Mouse (Mus musculus) neural tube, embryonic 15.5 days (tissue): ENCODE results near the gene Eif2b4. TPM values are rescaled to one million over a fixed set of nuclear protein-coding genes. Genes with fewer than 3 reads are reported as not detected.
"Not testable (repeated sequence)": the region's sequence is repeated elsewhere in the genome, so short reads cannot be mapped to it uniquely, and the experiment has no call there.

ENCODE experiments used
- ATAC-seq: fragments of 200-750 bp; cut with Nextera tagmentation; 2 replicates; pipeline ENCODE4 v1.8.0; 2017; ENCODE audit warnings: mild to moderate bottlenecking, moderate TSS enrichment, moderate library complexity; ENCODE audit not compliant: low FRiP score
- H3K27ac ChIP-seq: fragments of 300-500 bp; sonication (generic); replicated peaks from 2 replicates; pipeline ENCODE4 v1.5.1; 2015; ENCODE audit warnings: mild to moderate bottlenecking, inconsistent platforms
- H3K27me3 ChIP-seq: fragments of 300-500 bp; sonication (generic); replicated peaks from 2 replicates; pipeline ENCODE4 v1.6.1; 2015; ENCODE audit warnings: inconsistent platforms
- H3K36me3 ChIP-seq: fragments of 300-500 bp; sonication (generic); 2 replicates; pipeline ENCODE4 v1.6.1; 2015; ENCODE audit warnings: inconsistent platforms
- H3K4me1 ChIP-seq: fragments of 300-500 bp; sonication (generic); 2 replicates; pipeline ENCODE4 v1.6.1; 2015; ENCODE audit warnings: inconsistent platforms
- H3K4me2 ChIP-seq: fragments of 300-500 bp; sonication (generic); 2 replicates; pipeline ENCODE4 v1.6.1; 2015; ENCODE audit warnings: inconsistent platforms, mild to moderate bottlenecking, moderate library complexity
- H3K4me3 ChIP-seq: fragments of 300-500 bp; sonication (generic); replicated peaks from 2 replicates; pipeline ENCODE4 v1.5.1; 2015; ENCODE audit warnings: mild to moderate bottlenecking, inconsistent platforms
- H3K9ac ChIP-seq: fragments of 300-500 bp; sonication (generic); replicated peaks from 2 replicates; pipeline ENCODE4 v1.6.1; 2015; ENCODE audit warnings: mild to moderate bottlenecking, inconsistent platforms
- H3K9me3 ChIP-seq: fragments of 300-500 bp; sonication (generic); replicated peaks from 2 replicates; pipeline ENCODE4 v1.6.1; 2016; ENCODE audit warnings: inconsistent platforms
- WGBS: fragments of 180-500 bp; shearing (Covaris S2); methylation state at CpG from one replicate; pipeline ENCODE4 v1.1.7; 2015; ENCODE audit warnings: mixed read lengths; 5-methylcytosine and 5-hydroxymethylcytosine counted together
- polyA plus RNA-seq: library from polyadenylated mRNA; unstranded; fragments of >200 nt; fragmentation: Nextera tagmentation; extraction: Ambion mirVana; gene quantifications from 2 replicates; pipeline ENCODE4 v1.2.1, GENCODE M21; 2015

The Eif2b4 gene
- polyA plus RNA-seq, 1 experiment from 2014 or later, result 86.8 TPM

DNA sequence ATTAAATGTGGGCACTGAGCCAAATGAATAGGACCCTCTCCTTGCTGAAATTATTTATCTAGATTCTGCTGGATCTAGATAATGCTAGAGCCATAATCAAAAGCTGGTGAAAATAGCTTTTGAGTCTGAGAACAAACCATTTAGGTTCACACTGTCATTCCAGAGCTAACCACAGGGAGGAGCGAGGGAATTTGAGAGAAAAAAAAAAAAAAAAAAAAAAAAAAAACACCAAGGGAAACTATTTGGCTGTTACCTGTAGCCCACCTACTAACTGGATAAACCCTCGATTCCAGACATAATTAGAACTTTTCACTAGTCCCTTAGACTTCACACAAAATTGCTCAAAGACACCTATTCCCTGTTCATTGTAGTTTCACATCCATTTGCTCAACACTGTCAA is 25.8 kb upstream of the Eif2b4 start:
- peaks cover 28% of the 10 kb centered on the region for H3K4me1 ChIP-seq
- no peaks in the 10 kb centered on the region for H3K27me3 ChIP-seq
- 0% methylated on average over 2 of the region's 2 CpGs for WGBS
- H3K27ac ChIP-seq, result no peak overlapping the region
- peak overlapping the region; percentile 80 for H3K4me2 ChIP-seq
- ATAC-seq, result no peak
- no peaks in the 10 kb centered on the region for H3K36me3 ChIP-seq
- H3K9ac ChIP-seq, result 0 out of 2 replicates have a peak overlapping the region, but pooled peaks have one; percentile 30
- no peaks in the 10 kb centered on the region for H3K9me3 ChIP-seq
- peak overlapping the region; percentile 99 for H3K4me3 ChIP-seq

DNA sequence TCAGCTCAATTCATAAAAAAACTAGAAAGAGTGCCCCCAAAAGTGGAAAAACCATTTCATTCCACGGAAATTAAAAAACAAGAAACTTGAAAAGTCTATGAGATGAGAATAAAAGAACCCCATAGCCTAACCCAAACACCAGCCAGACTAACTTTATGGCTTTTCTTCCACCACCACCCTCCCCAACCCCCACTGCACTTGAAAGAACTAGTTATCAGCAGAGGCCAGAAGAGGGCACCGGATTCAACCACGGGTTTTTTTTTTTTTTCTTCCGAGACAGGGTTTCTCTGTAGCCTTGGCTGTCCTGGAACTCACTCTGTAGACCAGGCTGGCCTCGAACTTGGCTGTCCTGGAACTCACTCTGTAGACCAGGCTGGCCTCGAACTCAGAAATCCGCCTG is 25.1 kb upstream of the Eif2b4 start:
- ATAC-seq, result no peak
- no peaks in the 10 kb centered on the region for H3K27me3 ChIP-seq
- no peak overlapping the region for H3K4me3 ChIP-seq
- peak overlapping the region; percentile 80 for H3K4me2 ChIP-seq
- peaks cover 28% of the 10 kb centered on the region for H3K4me1 ChIP-seq
- no peaks in the 10 kb centered on the region for H3K36me3 ChIP-seq
- no peak overlapping the region for H3K27ac ChIP-seq
- 61% methylated on average over 7 of the region's 7 CpGs for WGBS
- no peak overlapping the region for H3K9ac ChIP-seq
- H3K9me3 ChIP-seq, result no peaks in the 10 kb centered on the region

DNA sequence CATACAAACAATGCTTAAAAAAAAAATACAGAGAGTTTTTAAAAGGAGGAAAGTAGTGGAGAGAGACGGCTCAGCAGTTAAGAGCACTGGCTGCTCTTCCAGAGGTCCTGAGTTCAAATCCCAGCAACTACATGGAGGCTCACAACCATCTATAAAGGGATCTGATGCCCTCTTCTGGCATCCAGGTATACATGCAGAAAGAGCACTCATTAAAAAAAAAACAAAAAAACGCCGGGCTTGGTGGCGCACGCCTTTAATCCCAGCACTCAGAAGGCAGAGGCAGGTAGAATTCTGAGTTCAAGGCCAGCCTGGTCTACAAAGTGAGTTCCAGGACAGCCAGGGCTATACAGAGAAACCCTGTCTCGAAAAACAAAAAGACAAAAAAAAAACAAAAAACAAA is 23.3 kb upstream of the Eif2b4 start:
- not testable (repeated sequence) for H3K9me3 ChIP-seq, H3K4me2 ChIP-seq, H3K27ac ChIP-seq, H3K36me3 ChIP-seq, H3K4me3 ChIP-seq, ATAC-seq, H3K9ac ChIP-seq, H3K27me3 ChIP-seq
- H3K4me1 ChIP-seq, result peaks cover 21% of the 10 kb centered on the region
- 91% methylated on average over 6 of the region's 6 CpGs for WGBS

DNA sequence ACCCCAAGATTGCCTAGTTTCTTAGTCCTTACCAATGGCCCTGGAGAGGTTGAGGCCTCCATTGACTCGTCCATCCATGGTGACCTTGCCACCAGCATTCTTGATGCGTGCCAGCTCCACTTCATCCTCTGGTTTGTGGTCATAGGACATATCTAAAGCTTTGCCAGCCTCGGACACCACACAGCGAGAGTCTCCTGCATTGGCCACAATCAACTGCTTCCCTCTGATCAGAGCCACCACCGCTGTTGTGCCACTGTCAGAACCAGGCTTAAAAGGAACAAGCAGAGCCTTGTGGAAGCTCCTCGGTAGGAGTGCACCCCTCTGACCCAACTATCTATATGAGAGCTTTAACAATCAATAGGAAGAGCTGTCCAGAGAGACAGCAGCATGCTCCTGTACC is 11.2 kb upstream of the Eif2b4 start:
- Histone ChIP-seq H3K36me3 (peaks cover 60% of the 10 kb centered on the region), H3K27ac (no peak overlapping the region), H3K4me2 (no peak overlapping the region), H3K9me3 (peaks cover 4% of the 10 kb centered on the region), H3K27me3 (no peaks in the 10 kb centered on the region), H3K4me1 (peaks cover 29% of the 10 kb centered on the region), H3K4me3 (no peak overlapping the region), H3K9ac (no peak overlapping the region)
- ATAC-seq, result no peak
- WGBS, result 93% methylated on average over 6 of the region's 6 CpGs

DNA sequence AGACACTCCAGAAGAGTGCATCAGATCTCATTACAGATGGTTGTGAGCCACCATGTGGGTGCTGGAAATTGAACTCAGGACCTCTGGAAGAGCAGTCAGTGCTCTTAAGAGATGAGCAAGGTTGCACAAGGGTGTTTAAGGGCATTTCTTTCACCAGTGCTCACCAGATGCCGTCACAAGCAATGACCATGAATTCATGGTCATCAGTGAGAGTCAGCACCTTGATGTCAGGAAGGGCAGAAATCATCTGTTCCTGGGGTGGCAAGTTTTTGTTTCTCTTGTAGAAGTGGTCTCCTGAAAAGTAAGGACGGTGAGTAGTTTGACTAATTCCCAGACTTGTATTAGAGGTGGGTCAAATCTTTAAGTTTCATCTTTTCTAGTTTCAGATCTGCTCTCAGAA is 10.6 kb upstream of the Eif2b4 start:
- no peaks in the 10 kb centered on the region for H3K27me3 ChIP-seq
- peaks cover 65% of the 10 kb centered on the region for H3K36me3 ChIP-seq
- H3K4me3 ChIP-seq, result no peak overlapping the region
- 93% methylated on average over 2 of the region's 2 CpGs for WGBS
- no peak for ATAC-seq
- no peak overlapping the region for H3K4me2 ChIP-seq
- H3K4me1 ChIP-seq, result peaks cover 29% of the 10 kb centered on the region
- H3K9ac ChIP-seq, result no peak overlapping the region
- H3K9me3 ChIP-seq, result peaks cover 4% of the 10 kb centered on the region
- H3K27ac ChIP-seq, result no peak overlapping the region

DNA sequence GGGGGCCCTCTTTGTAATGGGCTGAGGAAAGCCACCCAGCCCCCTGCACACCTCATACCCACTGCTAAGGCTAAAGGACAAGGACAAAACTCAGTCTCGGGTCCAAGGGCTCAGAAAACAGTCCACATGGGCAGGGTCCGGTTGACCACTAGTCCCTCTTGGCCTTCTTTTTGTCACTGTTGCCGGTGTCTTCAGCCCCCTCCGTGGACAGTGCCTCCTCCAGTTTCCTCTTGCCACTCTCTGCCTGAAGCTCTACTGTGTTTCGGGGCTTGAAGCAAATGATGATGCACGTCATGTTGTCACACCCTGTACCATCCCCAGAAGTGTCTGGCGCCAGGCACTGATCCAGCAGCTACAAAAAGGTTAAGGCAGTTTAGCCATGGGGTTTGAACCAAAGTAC is 9.7 kb upstream of the Eif2b4 start:
- Histone ChIP-seq H3K27me3 (no peaks in the 10 kb centered on the region), H3K27ac (peak overlapping the region; percentile 84), H3K4me1 (peaks cover 29% of the 10 kb centered on the region), H3K4me2 (peak overlapping the region; percentile 71), H3K36me3 (peaks cover 75% of the 10 kb centered on the region), H3K9me3 (peaks cover 4% of the 10 kb centered on the region), H3K9ac (0 out of 2 replicates have a peak overlapping the region, but pooled peaks have one; percentile 51), H3K4me3 (peak overlapping the region; percentile 95)
- ATAC-seq, result no peak
- 89% methylated on average over 7 of the region's 7 CpGs for WGBS

DNA sequence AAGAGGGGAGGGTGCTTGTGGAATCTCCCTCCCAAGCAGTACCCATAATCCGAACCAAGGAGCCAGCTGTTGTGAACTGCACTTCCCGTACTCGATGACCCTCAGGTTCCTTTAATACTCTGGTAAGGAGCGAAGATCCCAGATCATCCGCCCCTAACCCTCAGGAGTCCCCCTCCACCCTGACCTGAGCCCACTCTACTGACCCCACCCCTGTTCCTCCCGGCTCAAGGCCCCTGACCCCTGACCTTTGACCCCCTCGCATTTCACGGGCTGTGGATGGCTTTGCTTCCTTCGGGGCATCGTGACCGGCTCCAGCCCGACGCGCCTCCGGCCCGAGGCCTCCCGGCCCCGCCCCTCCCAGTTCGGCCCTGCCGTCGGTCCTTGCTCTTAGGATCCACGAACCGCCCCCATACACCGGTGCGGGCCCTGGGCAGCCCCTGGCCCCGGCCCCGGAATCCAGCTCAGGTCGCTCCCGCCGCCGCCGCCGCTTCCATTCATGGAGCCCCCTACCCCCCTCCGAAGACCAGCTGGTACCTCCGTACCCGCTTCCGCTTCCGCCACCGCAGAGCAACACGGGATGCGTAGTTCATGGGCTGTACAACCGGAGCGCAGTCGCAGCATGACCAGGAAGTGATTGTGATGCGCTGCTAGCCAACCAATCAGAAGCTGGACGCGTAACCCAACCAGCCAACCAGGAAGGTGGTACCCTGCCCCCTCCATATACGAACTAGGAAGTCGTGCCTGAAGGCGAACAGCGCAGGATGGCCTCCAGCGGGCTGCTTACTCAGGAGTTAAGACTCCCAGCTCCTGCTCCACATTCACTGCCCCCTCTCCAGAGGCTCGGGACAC is 8.7 kb upstream of the Eif2b4 start, which contains the start of gene Zfp513:
Gene Zfp513 (minus strand): TSS at position 562 of the 849 bp plus-strand sequence.
- Histone ChIP-seq H3K27ac (peak within 1 kb of the TSS; percentile 88), H3K9me3 (peaks cover 4% of the 10 kb centered on the region), H3K4me3 (peak within 1 kb of the TSS; percentile 95), H3K36me3 (peaks cover 76% of the 10 kb centered on the region), H3K4me2 (peak within 1 kb of the TSS; percentile 88), H3K27me3 (no peaks in the 10 kb centered on the region), H3K4me1 (peaks cover 29% of the 10 kb centered on the region), H3K9ac (peak within 1 kb of the TSS; percentile 97)
- under 1% methylated on average over 53 of the region's 53 CpGs for WGBS
- peak; percentile 96 for ATAC-seq

DNA sequence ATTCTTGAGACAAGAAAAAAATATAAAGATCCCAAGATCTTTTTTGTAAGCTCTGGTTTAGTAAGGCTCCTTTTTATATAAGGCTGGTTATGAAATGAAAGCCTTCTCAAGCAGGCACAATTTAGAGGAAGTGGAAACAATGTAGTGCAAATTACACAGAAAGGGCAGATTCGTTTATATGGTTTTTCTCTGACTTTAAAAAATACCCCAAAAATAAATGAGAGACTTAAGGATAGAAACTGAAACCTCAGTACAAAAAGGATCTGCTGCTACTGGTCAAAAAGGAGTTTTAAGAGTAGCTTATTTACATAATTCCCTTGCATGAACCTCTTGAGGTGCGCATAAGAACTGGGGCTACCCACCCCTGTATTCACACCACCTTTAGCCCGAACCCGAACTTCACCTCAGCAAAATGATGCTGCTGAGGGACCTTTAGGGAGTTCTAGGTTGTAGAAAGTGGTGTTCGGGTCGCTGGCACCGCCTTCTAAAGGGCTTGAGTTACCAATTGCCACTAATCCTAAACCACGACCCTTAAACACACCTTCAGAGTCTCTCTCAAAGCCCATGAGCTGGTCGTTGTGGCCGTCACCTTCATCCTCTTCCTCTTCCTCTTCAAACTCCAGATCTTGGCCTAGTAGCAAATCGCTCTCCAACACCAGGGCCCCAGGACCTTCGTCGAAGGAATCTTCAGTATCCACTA is 8.0 kb upstream of the Eif2b4 start:
- Histone ChIP-seq H3K27me3 (no peaks in the 10 kb centered on the region), H3K27ac (peak overlapping the region; percentile 88), H3K4me2 (peak overlapping the region; percentile 88), H3K36me3 (peaks cover 78% of the 10 kb centered on the region), H3K4me3 (peak overlapping the region; percentile 95), H3K4me1 (peaks cover 29% of the 10 kb centered on the region), H3K9ac (peak overlapping the region; percentile 97), H3K9me3 (peaks cover 4% of the 10 kb centered on the region)
- 21% methylated on average over 13 of the region's 13 CpGs for WGBS
- no peak for ATAC-seq

DNA sequence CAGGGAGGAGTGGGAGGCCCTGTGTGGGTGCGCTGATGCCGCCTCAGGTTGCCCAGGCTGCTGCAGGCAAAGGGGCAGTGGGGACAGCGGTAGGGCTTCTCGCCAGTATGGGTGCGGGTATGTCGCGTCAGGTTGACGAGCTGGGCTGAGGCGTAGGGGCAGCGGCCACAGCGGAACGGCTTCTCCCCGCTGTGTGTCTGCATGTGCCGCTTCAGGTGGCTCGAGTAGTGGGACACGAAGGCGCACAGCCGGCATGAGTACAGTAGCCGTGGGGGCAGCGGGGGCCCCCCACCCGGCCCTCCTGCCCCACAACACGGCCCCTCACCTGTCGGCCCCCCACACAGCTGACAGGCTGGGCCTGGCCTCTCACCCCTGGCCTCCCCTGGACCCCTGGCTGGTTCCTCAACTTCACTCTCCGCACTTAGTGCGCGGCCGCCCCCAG is 7.1 kb upstream of the Eif2b4 start:
- Histone ChIP-seq H3K4me2 (peak overlapping the region; percentile 88), H3K4me3 (peak overlapping the region; percentile 95), H3K36me3 (peaks cover 80% of the 10 kb centered on the region), H3K4me1 (peaks cover 29% of the 10 kb centered on the region), H3K27ac (no peak overlapping the region), H3K9me3 (peaks cover 4% of the 10 kb centered on the region), H3K9ac (0 out of 2 replicates have a peak overlapping the region, but pooled peaks have one; percentile 3), H3K27me3 (no peaks in the 10 kb centered on the region)
- 93% methylated on average over 27 of the region's 27 CpGs for WGBS
- no peak for ATAC-seq

DNA sequence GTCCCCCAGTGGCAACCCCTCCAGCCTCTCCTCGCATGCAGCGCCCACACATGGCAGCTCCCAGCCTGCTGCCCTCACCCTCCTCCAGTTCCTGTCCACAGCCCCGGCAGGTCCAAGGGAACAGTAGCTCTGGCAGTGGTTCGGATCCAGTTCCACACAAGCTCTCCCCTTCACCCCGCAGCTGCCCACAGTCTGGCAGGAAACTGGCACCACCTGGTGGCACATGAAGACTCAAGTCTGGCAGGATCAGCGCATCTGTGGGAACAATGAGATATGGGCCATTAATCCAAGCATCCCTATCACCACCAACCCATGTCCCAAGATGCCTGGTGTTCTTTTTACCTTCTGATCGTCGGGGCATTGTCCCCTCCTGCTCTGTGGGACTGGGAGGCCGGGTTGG is 6.7 kb upstream of the Eif2b4 start:
- whole genome bisulfite sequencing, result 75% methylated on average over 9 of the region's 9 CpGs
- no peak for ATAC-seq
- H3K9me3 ChIP-seq, result peaks cover 4% of the 10 kb centered on the region
- no peak overlapping the region for H3K4me2 ChIP-seq
- no peak overlapping the region for H3K9ac ChIP-seq
- H3K27ac ChIP-seq, result no peak overlapping the region
- H3K27me3 ChIP-seq, result no peaks in the 10 kb centered on the region
- H3K4me1 ChIP-seq, result peaks cover 29% of the 10 kb centered on the region
- H3K4me3 ChIP-seq, result no peak overlapping the region
- peaks cover 79% of the 10 kb centered on the region for H3K36me3 ChIP-seq

DNA sequence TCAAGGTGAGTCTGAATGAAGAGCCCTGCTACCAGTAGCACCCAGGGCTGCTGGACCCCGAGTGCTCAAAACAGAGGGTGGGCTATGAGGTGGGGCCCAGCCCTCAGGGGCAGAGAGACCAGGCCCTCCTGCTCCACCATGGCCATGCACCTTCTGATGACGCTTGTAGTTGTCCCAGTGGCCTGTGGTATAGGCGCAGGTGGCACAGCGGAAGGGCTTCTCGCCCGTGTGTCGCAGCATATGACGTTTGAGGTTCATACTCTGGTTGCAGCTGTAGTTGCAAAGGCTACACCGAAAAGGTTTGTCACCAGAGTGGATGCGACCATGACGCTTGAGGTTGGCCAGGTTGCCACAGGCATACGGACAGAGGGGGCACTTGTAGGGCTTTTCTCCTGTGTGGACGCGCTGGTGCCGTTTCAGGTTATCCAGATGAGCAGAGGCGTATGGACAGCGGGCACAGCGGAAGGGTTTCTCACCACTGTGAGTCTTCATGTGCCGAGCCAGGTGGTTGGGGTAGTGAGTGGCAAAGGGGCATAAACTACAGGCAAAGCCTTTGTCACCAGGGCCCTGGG is 6.2 kb upstream of the Eif2b4 start:
- no peak overlapping the region for H3K9ac ChIP-seq
- no peak overlapping the region for H3K4me2 ChIP-seq
- H3K27ac ChIP-seq, result no peak overlapping the region
- no peak for ATAC-seq
- no peak overlapping the region for H3K4me3 ChIP-seq
- peaks cover 4% of the 10 kb centered on the region for H3K9me3 ChIP-seq
- no peaks in the 10 kb centered on the region for H3K27me3 ChIP-seq
- H3K36me3 ChIP-seq, result peaks cover 74% of the 10 kb centered on the region
- WGBS, result 96% methylated on average over 19 of the region's 19 CpGs
- H3K4me1 ChIP-seq, result peaks cover 34% of the 10 kb centered on the region
